Mouse (Mus musculus): ENCODE results near the gene Scgb1a1. TPM values are rescaled to one million over a fixed set of nuclear protein-coding genes. Genes with fewer than 3 reads are reported as not detected.

The Scgb1a1 gene
- total and polyA plus RNA-seq, 2 experiments from 2014 or later, result not detected

GRCm38 (mm10) chr19:9107379-9107755 lies 19.6 kb upstream of the Scgb1a1 start:
- ATAC-seq (no peak), DNase-seq (no peak)
- Histone ChIP-seq H3K4me2 (ENCODE audit: low read depth) (no peak overlapping the region), H3K9ac (no peak overlapping the region), H3K36me3 (ENCODE audit: insufficient read depth) (peaks cover 3% of the 10 kb centered on the region), H3K4me1 (ENCODE audit: insufficient read depth) (no peaks in the 10 kb centered on the region), H3K4me3 (ENCODE audit: low read depth, low read length) (no peak overlapping the region), H3K9me3 (ENCODE audit: low read length) (no peaks in the 10 kb centered on the region), H3K27me3 (ENCODE audit: insufficient read depth, low read length) (no peaks in the 10 kb centered on the region), H3K27ac (ENCODE audit: low read depth, low read length) (no peak overlapping the region)
- no peak for TF ChIP-seq CTCF (IDR thresholded peaks at IDR 0.05; ENCODE audit: low read depth)
- 50% methylated on average over 1 of the region's 1 CpGs for WGBS

DNA sequence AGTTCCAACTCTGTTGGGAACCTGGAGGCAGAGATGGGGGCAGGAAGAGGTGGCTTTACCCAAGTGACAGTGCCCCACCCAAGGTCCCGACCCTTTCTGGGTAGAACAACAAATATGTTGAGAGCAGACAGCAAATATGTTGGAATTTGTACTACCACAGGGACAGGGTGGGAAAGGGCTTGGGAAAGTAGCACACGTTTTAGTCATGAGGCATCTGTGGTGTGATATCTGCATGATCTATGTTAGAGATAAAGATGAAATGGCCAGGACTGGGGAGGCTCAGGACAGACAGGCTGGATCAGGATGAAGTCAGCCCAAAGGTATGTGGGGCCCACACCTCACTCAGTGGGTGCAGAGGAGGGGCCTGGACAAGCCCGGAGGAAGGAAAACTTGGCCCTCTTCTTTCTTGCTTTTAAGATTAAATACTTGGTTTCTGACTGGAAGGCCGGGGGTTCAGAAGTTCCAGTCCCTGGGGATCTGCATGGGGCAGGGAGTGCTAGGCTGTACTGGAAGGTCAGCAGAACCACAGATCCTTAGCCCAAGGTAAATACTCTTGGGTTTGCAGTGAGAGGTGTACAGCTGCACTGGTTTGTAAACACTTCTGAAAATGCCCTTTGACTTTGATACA lies 19.1 kb upstream of the Scgb1a1 start:
- WGBS, result 66% methylated on average over 4 of the region's 4 CpGs

DNA sequence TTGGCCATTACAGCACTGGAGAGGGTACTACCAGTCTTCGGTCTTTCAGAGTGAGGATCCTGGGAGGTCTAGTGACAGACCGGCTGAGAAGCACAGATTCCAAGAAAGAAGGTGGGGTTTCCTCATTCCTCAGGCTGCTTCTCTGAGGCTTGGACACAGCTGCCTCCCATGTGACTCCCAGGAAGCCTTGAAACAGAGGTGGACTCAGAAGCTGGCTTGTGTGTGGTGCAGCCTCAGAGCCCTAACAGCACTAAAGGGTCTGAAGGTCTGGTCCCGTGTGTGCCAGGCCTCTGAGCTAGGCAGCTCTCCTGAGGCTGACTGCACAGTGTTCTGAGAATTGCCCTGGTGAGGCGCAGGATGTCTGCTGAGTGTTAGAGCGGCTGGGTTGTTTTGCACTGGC lies 18.3 kb upstream of the Scgb1a1 start:
- no peak overlapping the region for H3K4me3 ChIP-seq (ENCODE audit: low read depth, low read length)
- ATAC-seq (no peak), DNase-seq (no peak)
- H3K36me3 ChIP-seq (ENCODE audit: insufficient read depth), result no peaks in the 10 kb centered on the region
- no peaks in the 10 kb centered on the region for H3K9me3 ChIP-seq (ENCODE audit: low read length)
- TF ChIP-seq CTCF (IDR thresholded peaks at IDR 0.05; ENCODE audit: low read depth), result no peak
- WGBS, result 73% methylated on average over 5 of the region's 5 CpGs
- no peak overlapping the region for H3K27ac ChIP-seq (ENCODE audit: low read depth, low read length)
- no peak overlapping the region for H3K4me2 ChIP-seq (ENCODE audit: low read depth)
- H3K27me3 ChIP-seq (ENCODE audit: insufficient read depth, low read length), result no peaks in the 10 kb centered on the region
- no peak overlapping the region for H3K9ac ChIP-seq
- H3K4me1 ChIP-seq (ENCODE audit: insufficient read depth), result no peaks in the 10 kb centered on the region

More for the DNA sequence above, 19.1 kb upstream of the Scgb1a1 start:
- Histone ChIP-seq H3K36me3 (ENCODE audit: insufficient read depth) (no peaks in the 10 kb centered on the region), H3K4me3 (ENCODE audit: low read depth, low read length) (no peak overlapping the region), H3K9ac (no peak overlapping the region), H3K27me3 (ENCODE audit: insufficient read depth, low read length) (no peaks in the 10 kb centered on the region), H3K4me2 (ENCODE audit: low read depth) (no peak overlapping the region), H3K27ac (ENCODE audit: low read depth, low read length) (no peak overlapping the region), H3K9me3 (ENCODE audit: low read length) (no peaks in the 10 kb centered on the region), H3K4me1 (ENCODE audit: insufficient read depth) (no peaks in the 10 kb centered on the region)
- no peak for TF ChIP-seq CTCF (IDR thresholded peaks at IDR 0.05; ENCODE audit: low read depth)
- ATAC-seq (no peak), DNase-seq (no peak)

- Histone ChIP-seq H3K27me3 (ENCODE audit: insufficient read depth, low read length) (no peaks in the 10 kb centered on the region), H3K36me3 (ENCODE audit: insufficient read depth) (no peaks in the 10 kb centered on the region), H3K9me3 (ENCODE audit: low read length) (no peaks in the 10 kb centered on the region), H3K27ac (ENCODE audit: low read depth, low read length) (no peak overlapping the region), H3K4me2 (ENCODE audit: low read depth) (no peak overlapping the region), H3K4me3 (ENCODE audit: low read depth, low read length) (no peak overlapping the region), H3K9ac (no peak overlapping the region), H3K4me1 (ENCODE audit: insufficient read depth) (no peaks in the 10 kb centered on the region)
- no peak for TF ChIP-seq CTCF (IDR thresholded peaks at IDR 0.05; ENCODE audit: low read depth)
- DNase-seq, result no peak
- no peak for ATAC-seq
- 54% methylated on average over 3 of the region's 3 CpGs for WGBS
Observed at GRCm38 (mm10) chr19:9105101-9105685, 17.4 kb upstream of the Scgb1a1 start.

DNA sequence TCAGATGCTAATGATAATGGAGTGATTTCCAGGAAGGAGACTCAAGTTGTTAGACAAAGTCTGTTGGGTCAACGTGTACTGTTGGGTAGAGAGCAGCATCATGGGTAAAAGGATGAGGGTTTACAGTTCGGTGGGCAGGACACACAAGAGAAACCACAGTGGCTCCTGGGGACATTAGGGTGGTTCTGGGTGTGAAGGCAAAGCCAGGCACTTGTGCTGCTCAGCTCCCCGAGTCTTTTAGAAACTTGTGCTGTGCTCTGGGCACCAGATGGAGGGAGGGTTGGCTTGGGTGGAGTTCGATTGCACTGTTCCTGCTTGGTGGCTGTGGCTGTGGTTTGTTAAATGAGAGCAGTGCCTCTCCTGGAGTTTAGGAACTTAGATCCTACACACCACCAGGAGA lies 16.2 kb upstream of the Scgb1a1 start:
- no peak for TF ChIP-seq CTCF (IDR thresholded peaks at IDR 0.05; ENCODE audit: low read depth)
- no peak for ATAC-seq
- Histone ChIP-seq H3K27me3 (ENCODE audit: insufficient read depth, low read length) (no peaks in the 10 kb centered on the region), H3K36me3 (ENCODE audit: insufficient read depth) (no peaks in the 10 kb centered on the region), H3K9me3 (ENCODE audit: low read length) (no peaks in the 10 kb centered on the region), H3K9ac (no peak overlapping the region), H3K4me3 (ENCODE audit: low read depth, low read length) (no peak overlapping the region), H3K27ac (ENCODE audit: low read depth, low read length) (no peak overlapping the region), H3K4me2 (ENCODE audit: low read depth) (no peak overlapping the region), H3K4me1 (ENCODE audit: insufficient read depth) (no peaks in the 10 kb centered on the region)
- WGBS, result 83% methylated on average over 4 of the region's 4 CpGs
- DNase-seq, result no peak

- Histone ChIP-seq H3K27me3 (ENCODE audit: insufficient read depth, low read length) (no peaks in the 10 kb centered on the region), H3K4me1 (ENCODE audit: insufficient read depth) (no peaks in the 10 kb centered on the region), H3K4me3 (ENCODE audit: low read depth, low read length) (no peak overlapping the region), H3K9ac (no peak overlapping the region), H3K9me3 (ENCODE audit: low read length) (no peaks in the 10 kb centered on the region), H3K36me3 (ENCODE audit: insufficient read depth) (no peaks in the 10 kb centered on the region), H3K27ac (ENCODE audit: low read depth, low read length) (no peak overlapping the region), H3K4me2 (ENCODE audit: low read depth) (no peak overlapping the region)
- ATAC-seq (no peak), DNase-seq (no peak)
- TF ChIP-seq CTCF (IDR thresholded peaks at IDR 0.05; ENCODE audit: low read depth), result no peak
- 70% methylated on average over 2 of the region's 2 CpGs for WGBS
Observed at GRCm38 (mm10) chr19:9101062-9101457, 13.3 kb upstream of the Scgb1a1 start.

- WGBS, result 84% methylated on average over 17 of the region's 17 CpGs
- H3K4me1 ChIP-seq (ENCODE audit: insufficient read depth), result no peaks in the 10 kb centered on the region
- TF ChIP-seq CTCF (IDR thresholded peaks at IDR 0.05; ENCODE audit: low read depth), result no peak
Observed at GRCm38 (mm10) chr19:9100297-9101061, 12.7 kb upstream of the Scgb1a1 start.

More at GRCm38 (mm10) chr19:9100297-9101061, 12.7 kb upstream of the Scgb1a1 start:
- no peak overlapping the region for H3K27ac ChIP-seq (ENCODE audit: low read depth, low read length)
- no peaks in the 10 kb centered on the region for H3K36me3 ChIP-seq (ENCODE audit: insufficient read depth)
- no peaks in the 10 kb centered on the region for H3K27me3 ChIP-seq (ENCODE audit: insufficient read depth, low read length)
- H3K9ac ChIP-seq, result no peak overlapping the region
- H3K4me3 ChIP-seq (ENCODE audit: low read depth, low read length), result no peak overlapping the region
- no peak for DNase-seq
- no peaks in the 10 kb centered on the region for H3K9me3 ChIP-seq (ENCODE audit: low read length)
- no peak for ATAC-seq
- H3K4me2 ChIP-seq (ENCODE audit: low read depth), result no peak overlapping the region
